Mouse (Mus musculus) adrenal gland, postnatal 36 days (tissue): ENCODE measurements around the gene Bclaf3. TPM values are rescaled to one million over a fixed set of nuclear protein-coding genes. Genes with fewer than 3 reads are reported as not detected.
A peak's percentile ranks its signal among the peaks of the same experiment; 100 is the strongest.
"Not testable (repeated sequence)": the region's sequence is repeated elsewhere in the genome, so short reads cannot be mapped to it uniquely, and the experiment has no call there.

Source experiments
- DNase-seq, 2 experiments: peaks; one replicate each; pipeline ENCODE4 v3.0.0; 2021; ENCODE audit warnings: mixed read lengths in 1 of 2
- long read RNA-seq, 2 experiments: library from polyadenylated mRNA; stranded (forward); transcript quantifications; one replicate each; pipeline ENCODE4 v2.0.0; 2021; ENCODE audit warnings: borderline sequencing depth in 2 of 2
- total RNA-seq, 2 experiments: library from RNA; stranded (reverse); gene quantifications; 2 replicates each; pipeline ENCODE4 v1.2.3; 2021

Bclaf3 gene
- 1 to 10 TPM; 9.3 to 9.9 TPM for total RNA-seq
- long read RNA-seq, experiment 1, partial matches to known transcripts: 2 of 6 reads
- long read RNA-seq, experiment 1, other reads (novel, unspliced or antisense): 2 of 6 reads
- long read RNA-seq, experiment 2, partial matches to known transcripts: 1 of 3 reads
- long read RNA-seq, experiment 2, other reads (novel, unspliced or antisense): 1 of 3 reads

DNA sequence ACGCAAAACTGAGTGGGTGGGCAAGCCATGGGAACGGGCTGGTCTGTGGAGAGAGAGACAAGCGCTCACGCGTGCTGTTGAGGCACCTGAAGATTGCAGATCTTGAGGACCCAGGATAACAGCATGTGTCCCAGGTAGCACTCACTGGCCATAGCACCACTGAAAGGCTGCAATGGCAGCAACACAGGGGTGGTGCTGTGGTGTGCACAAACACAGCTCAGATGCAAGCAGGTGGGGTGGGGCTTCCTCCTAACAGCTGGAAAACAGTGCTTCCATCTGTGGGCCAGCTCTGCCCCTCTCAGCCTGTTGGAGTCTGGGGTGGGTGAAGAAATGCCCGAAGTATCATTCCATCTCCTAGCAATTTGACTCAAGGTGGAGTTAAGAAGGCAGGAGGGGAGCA is at the start of gene Bclaf3:
Gene Bclaf3, plus strand, starts transcription at position 301 of the 400 bp plus-strand sequence.
- DNase-seq: no peak

DNA sequence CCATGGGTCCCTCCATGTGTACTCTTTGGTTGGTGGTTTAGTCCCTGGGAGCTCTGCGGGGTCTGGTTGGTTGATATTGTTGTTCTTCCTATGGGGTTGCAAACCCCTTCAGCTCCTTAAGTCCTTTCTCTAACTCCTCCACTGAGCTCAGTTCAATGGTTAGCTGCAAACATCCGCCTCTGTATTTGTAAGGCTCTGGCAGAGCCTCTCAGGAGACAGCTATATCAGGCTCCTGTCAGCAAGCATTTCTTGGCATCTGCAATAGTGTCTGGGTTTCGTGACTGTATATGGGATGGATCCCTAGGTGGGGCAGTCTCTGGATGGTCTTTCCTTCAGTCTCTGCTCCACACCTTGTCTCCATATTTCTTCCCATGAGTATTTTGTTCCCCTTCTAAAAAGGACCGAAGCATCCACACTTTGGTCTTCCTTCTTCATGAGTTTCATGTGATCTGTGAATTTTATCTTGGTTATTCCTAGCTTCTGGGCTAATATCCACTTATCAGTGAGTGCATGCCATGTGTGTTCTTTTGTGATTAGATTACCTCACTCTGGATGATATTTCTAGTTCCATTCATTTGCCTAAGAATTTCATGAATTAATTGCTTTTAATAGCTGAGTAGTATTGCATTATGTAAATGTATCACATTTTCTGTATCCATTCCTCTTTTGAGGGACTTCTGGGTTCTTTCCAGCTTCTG is 48.1 kb upstream of the Bclaf3 start:
- DNase-seq: not testable (repeated sequence)

DNA sequence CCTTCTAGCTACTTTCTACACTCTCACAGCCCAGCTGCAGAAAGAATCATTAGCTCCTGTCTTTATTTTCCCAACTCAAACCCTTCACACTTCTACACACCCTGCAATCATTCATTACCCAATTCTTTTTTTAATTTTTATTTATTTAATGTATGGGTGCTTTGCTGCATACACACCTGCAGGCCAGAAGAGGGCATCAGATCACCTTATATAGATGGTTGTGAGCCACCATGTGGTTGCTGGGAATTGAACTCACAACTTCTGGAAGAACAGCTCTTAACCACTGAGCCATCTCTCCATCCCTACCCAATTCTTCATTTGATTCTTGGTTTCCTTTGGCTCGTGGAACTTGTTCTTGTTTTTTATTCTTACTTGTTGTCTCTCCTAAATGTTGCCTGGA is 42.2 kb upstream of the Bclaf3 start:
- DNase-seq: no peak

DNA sequence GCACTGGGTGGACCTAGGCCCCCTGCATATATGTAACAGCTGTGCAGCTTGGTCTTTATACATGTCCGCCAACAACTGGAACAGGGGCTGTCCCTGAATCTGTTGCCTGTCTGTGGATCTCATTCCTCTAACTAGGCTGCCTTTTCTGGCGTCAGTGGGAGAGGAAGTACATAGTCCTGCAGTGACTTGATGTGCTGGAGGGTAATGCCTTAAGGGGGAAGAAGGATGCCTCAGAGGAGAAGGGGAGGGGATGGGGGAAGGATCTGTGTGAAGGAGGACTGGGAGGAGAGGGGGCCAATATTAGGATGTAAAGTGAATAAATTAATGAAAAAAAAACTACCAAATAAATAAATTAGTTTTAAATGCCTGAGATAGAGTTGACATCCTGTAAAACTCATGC is 23.3 kb upstream of the Bclaf3 start:
- no peak for DNase-seq

DNA sequence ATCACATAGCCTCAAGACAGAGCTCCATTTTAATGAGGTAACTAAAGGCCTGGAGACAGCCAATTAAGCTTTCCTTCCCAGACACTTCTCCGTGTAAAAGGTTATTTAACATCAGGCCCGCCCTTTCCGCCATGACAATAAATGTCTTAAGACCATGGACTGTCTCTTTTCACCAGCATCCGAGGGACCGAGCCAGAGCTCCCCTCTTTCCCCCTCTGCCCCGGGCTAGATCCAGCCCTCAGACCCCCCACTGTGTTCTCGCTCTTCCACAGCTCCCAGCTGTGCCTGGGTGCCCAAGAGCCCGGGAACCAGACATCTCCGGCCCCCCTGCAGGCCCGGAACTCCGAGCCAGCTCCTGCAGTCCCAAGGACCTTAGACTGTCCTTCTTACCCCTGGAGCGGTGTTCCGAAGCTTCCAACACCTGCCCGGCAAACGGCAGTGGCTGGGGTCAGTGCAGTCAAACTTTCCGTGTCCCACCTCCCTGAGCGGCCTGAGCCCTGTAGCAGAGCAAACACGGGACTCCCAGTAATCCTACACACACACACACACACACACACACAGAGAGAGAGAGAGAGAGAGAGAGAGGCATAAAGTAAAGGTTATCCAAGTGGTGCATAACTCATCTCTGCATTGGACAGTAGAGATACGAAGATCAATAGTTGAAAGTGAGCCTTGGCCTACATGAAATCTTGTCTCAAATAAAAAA is 18.0 kb upstream of the Bclaf3 start:
- no peak for DNase-seq

DNA sequence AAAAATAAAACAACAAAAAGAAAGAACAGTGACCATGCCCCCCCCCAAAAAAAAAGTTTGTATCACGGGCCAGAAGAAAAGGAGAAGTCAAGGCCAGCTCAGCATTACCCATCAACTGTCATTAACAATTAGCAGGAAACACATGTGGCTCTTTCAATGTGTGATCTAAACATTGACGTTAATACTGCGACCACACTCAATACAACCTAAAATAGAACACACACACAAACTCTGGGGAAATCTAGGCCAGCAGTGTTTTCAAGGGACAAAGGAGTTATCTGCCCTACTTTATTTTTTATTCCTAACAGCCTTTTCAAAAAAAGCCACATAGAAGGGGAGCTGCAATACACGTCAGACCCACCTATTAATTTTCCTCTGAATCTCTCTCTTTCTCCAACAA is 17.4 kb upstream of the Bclaf3 start:
- DNase-seq: no peak

DNA sequence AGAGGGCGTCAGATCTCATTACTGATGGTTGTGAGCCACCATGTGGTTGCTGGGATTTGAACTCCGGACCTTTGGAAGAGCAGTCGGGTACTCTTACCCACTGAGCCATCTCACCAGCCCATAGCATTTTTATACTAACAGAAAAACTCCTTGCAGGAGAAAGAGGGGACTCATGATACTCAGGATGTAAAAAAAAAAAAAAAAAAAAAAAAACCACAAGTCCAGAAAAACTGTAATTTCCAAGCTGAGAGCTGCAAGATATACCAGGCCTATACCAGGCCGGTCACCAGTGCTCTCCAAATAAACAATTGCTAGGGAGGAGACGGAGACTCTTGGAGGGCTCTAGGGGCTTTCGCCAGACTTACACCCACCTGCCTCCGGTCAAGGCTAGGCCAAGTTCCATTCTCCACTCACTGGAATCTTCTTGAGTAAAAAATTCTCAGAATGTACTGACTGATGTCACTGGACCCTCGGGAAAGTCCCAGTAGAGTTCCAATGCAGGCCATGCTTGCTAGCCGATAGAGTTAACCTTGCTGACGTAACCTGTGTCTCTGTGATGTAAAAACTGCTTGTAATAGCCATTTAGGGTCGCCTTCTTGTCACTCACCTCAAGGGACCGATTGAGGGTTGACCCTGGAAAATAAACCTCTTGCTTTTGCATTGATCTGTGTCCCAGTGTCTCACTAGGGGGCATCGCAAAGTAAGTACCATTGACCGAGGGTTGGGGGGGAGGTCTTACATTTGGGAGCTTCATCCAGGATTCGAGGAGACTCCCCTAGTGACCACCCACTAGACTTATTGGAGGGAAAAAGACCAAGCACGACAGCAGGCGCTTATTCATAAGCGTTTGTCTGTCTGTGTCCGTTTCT is 16.4 kb upstream of the Bclaf3 start:
- DNase-seq: no peak

DNA sequence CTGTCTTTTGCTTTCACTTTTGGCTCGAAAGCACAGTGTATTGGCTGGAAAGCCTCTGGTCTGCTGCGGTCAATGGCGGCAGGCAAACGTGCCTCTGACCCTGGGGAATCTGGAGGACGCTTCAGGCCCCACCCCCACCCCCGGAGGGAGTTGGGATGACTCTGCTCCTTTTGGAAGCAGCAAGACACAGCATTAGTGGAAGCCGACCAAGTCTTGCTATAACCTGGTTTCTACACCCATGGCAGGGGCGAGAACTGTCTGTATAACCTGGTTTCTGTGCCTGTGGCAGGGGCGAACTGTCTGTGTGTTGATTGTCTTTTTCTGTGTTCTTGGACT is 15.8 kb upstream of the Bclaf3 start:
- DNase-seq: peak in 1 of 2 experiments; percentile 11

DNA sequence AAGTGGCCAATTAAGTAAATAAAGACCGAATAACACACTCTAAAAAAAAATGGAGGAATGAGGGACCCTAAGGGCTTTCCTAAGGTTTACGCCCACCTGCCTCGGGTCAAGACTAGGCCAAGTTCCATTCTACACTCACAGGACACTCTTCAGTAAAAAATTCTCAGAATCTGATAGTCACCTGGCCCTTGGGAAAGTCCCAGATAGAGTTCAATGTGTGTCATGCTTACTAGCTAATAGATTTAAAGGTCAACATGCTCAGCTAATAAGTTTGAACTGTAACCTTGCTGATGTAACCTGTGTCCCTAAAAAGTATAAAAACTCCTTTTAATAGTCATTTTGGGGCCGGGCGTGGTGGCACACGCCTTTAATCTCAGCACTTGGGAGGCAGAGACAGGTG is 10.9 kb upstream of the Bclaf3 start:
- DNase-seq: no peak

DNA sequence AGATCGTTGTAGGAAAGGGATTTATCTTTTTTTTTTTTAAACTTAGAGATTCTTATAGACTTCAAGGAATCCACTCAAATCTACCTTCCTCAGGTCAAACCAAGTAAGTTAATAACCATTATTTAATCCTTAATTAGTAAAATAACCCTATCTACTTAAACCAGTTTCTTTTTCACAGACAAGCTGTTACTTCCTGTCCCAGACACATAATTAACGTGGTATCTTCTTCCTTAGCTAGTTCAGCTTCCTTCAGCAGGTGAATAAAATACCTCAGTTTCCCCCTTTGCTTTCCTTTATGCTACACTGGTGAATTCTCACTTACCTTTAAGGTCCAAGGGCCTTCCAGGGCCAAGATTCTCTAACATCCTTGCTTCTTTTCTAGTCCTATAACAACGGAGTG is 4.7 kb upstream of the Bclaf3 start:
- no peak for DNase-seq

DNA sequence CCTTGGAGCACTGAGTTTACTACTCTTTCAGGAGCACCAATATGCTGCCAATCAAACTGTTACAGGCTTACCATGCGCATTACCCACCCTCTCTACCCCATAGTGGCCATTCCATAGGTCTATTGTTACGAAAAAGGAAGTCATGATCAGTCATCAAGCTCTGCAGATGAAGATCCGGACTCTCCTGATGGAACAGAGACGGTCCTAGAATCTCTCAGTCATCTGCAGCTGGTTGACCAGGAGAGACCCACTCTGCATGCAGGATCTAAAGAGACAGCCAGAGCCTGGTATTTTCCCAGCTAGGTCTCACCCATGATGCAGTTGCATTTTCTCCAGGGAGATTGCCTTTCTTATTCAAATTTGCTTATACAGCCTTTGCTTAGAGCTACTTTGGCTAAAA is 3.8 kb upstream of the Bclaf3 start:
- DNase-seq: no peak

DNA sequence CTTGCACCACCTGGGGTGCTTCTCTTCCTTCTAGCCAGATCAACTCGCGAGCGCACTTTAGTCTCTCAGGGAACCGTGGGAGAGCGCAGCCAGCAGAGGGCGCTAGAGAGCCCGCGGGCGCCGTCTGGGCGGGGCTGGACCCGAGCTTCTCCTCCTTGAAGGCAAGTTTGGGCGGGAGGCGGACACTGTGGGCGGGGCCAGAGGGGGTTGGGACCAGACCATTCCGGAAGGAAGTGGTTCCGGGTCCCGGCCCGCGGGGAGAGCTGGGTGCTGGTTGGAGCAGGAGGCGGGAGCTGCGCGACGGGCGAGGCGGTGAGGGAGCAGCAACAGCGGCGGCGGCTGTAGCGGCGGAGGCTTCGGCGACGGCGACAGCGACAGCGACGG is 5.9 kb downstream of the Bclaf3 start:
- DNase-seq: peak; percentile 97 to 98

DNA sequence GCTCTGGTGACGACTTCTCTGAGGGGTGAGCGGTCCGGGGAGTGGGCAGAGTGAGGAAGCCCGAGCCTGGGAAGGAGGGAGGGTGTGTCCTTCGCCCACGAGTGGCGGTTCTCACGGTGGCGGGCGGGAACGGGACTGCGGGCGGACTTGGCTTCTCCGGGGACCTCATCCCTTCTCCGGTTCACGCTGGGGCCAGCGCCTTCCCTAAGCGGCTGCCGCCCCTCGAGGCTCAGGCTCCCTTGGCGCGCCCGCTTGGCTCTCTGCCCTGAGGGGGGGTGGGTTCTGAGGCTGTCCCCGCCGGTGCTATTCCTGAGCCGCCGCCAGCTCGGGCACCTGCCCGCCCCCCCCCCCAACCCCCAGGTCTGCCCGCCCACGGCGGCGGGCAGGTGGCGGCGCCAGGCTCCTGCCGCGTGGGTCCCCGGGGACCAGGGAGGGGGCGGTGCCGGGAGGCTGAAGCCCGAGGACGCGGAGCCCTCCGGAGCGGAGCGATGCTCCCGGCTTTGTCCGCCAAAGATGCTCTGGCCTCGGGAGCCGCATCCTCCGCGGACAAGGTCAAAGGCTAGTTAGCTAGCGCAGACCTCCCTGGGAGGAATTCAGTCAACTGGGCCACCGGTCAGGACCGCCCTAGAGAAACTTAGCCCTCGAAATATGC is 6.4 kb downstream of the Bclaf3 start:
- peak; percentile 18 to 42 for DNase-seq

DNA sequence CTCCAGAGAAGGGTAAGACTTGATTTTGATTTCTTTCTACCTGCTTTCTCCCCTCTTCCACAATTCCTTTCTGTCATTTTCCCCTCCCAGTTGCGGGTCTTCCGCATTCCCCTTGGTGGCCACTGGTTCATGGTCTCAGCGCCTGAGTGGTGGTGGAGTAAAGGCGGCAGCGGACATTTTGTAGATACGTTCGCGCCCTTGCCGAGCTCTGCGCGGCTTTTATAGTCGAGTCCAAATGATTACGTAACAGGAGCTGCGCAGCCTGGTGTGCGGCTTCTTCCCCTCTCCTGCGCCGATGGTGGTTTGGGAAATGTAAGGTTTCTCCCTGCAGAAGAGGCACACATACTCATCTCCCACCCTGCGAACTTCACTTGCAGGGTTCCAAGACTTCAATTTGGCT is 15.4 kb downstream of the Bclaf3 start:
- DNase-seq: no peak

DNA sequence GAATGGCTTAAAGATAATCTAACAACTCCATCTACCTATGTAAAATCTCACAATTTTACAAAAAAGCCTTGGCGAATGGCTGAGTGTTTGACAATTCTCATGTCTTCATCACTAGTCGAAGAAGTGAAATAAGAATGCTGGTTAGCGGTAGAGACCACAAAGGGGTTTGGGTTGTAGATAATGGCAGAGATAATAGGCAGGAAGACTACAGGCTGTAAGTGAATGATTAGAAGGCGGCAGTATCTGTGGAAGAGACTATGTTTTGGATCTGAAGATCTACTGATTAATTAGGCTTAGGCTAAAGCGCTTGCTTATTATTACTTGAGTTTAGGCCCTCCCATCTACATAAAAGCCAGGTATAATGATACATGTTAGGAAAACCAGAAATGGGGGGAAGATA is 20.6 kb downstream of the Bclaf3 start:
- DNase-seq: no peak

DNA sequence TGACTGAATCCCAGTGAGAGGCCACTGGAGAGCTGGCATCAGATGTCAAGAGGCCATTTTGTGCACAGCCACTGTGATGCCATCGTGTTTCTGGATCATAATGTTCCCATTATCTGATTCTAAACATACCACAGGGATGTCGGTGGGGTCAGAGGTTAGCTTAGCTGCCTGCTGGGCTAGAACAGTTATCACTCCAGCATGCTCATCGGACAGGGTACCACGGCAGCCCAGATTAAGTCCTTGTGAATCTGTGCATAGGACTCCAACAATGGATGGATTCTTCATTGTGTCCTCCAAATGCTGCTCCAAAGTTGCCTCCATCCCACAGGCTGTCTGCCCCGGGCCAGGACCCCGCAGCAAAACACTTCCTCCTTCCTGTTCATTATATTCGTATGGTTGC is 58.2 kb downstream of the Bclaf3 start:
- DNase-seq: not testable (repeated sequence)

DNA sequence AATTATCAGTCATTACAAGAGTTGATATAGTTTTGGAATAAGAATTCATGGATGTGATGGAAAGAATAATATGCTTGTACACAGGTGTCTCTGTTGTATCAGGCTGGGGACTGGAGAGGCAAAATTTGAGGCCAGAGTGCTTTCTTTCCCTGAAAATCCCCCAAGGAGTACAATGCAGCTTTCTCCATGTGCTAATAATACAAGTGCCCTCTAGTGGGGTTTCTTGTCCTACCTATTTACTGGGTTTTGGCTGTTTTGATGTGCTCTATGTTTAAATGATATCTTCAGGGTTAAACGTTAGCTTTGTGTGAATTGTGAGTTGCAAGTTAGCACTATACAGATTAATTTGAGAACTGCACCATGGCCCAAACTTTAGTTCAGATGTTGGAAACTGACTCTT is 65.1 kb downstream of the Bclaf3 start:
- DNase-seq: no peak

DNA sequence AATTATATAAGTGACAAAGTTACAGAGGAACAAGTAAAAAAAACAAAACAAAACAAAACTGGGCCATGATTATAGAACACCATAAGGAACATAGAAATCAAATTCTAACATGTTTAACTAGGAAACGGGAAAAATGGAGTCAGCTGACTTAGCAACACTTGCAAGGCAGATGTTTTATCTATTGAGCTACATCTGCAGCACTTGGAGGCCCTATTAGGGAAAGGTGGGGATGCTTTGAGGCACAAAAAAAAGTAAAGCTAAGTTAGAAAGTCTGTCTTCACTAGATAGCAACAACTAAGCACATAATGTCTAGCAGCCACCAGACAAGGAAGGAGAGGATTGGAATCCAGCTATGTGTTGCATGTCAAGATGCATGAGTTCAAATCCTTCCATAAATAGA is 71.0 kb downstream of the Bclaf3 start:
- no peak for DNase-seq

DNA sequence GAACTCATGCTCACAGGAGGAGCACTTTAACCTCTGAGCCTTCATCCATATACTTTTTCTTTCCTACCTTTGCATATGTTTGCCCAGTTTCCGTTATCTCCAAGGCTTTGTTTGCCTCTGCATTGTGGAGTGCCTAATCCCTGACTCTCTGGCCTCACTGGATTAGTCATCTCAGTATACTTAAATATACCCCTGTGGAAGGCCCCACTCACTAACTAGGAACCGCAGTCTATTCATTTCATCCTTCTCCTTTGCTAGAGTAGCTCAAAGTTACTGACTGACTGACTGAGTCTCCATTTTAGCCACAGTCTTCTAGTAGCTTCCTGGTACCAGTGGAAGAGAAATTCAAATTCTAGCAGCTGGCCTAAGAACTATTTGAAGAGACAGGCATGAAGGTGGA is 78.3 kb downstream of the Bclaf3 start:
- DNase-seq: no peak

DNA sequence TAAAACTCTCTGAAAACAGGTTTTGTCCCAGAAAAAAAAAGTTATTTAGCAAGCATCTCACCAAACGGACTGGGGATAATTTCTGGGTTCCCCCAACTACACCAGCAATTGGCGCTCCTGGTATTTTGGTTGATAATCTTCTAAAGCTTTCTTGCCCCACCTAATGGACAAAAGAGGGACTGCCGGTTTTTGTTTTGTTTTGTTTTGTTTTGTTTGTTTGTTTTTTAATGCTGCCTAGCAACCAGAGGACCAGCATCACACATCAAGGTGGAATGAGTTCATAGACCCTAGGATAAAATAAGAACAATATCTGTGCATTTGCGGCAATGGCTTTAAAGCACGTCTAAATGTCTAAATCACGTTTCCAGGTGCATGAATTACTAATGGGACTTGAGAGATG is 80.4 kb downstream of the Bclaf3 start:
- DNase-seq: no peak

DNA sequence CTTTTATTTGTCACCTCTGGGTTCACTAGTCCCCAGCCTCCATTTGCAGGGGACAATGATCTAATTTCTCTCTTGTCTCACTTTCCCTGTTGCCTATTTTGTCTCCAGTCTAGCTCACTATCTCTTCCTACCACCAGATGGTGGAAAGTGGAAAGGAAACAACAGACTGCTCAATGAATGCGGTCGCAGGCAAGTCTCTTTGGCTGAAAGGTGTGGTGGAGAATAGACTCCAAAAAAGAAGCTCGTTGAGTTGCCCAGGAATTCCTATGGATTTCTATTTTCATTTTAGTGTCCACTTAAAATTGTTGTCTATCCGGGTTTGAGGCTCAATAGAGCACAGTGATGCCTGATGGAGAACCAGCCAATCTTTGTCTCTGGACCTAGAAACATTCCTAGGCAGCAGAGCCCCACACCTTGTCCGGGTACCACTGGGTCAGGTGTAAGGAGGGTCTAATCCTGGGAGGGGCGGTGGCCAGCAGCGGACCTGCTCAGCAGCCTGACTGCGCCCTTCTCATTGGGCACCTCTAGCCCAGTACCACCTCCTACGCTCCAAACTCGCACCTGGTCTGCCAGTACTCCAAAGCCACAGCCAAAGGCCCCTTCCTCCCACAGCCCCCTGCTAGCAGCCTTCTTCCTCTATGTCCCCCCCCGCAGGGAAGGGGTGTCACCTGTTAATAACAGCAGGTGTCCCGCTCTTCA is 99.9 kb downstream of the Bclaf3 start:
- DNase-seq: no peak
